Mouse (Mus musculus) monocyte, adult 2 months (primary cell): ENCODE measurements around the gene Il1rn.

ENCODE experiments used
- DNase-seq, 2 experiments: peaks; one replicate each; pipeline ENCODE4 v3.0.0; 2022; ENCODE audit warnings: low spot score in 2 of 2, low read depth in 1 of 2

Gene Il1rn

GRCm38 (mm10) chr2:24336545-24336944 is at the start of gene Il1rn:
TSS of gene Il1rn (plus strand) at chr2:24336853.
- DNase-seq: no peak

GRCm38 (mm10) chr2:24290896-24291295 is 45.8 kb upstream of the Il1rn start, which contains the start of gene Il1f10:
TSS of gene Il1f10 (plus strand) at chr2:24291196.
- DNase-seq: no peak

- DNase-seq: no peak
Observed at GRCm38 (mm10) chr2:24294616-24295015, 42.0 kb upstream of the Il1rn start.

GRCm38 (mm10) chr2:24296837-24297236 is 39.8 kb upstream of the Il1rn start:
- no peak for DNase-seq

- peak in 1 of 2 experiments; percentile 20 for DNase-seq
Observed at GRCm38 (mm10) chr2:24311302-24312001, 25.2 kb upstream of the Il1rn start.

GRCm38 (mm10) chr2:24316919-24317318 is 19.7 kb upstream of the Il1rn start:
- no peak for DNase-seq

- DNase-seq: no peak
Observed at GRCm38 (mm10) chr2:24317919-24318598, 18.6 kb upstream of the Il1rn start.

GRCm38 (mm10) chr2:24335333-24335732 is 1.3 kb upstream of the Il1rn start:
- no peak for DNase-seq

- no peak for DNase-seq
Observed at GRCm38 (mm10) chr2:24341395-24341885, 4.8 kb downstream of the Il1rn start.

- DNase-seq: no peak
Observed at GRCm38 (mm10) chr2:24344619-24345018, 8.0 kb downstream of the Il1rn start.

GRCm38 (mm10) chr2:24345056-24345455 is 8.4 kb downstream of the Il1rn start:
- peak; percentile 34 to 43 for DNase-seq

GRCm38 (mm10) chr2:24347926-24348325 is 11.3 kb downstream of the Il1rn start:
- DNase-seq: no peak

GRCm38 (mm10) chr2:24351159-24351558 is 14.5 kb downstream of the Il1rn start:
- DNase-seq: no peak

GRCm38 (mm10) chr2:24353042-24353441 is 16.4 kb downstream of the Il1rn start:
- DNase-seq: no peak

- no peak for DNase-seq
Observed at GRCm38 (mm10) chr2:24357642-24358041, 21.0 kb downstream of the Il1rn start.

- no peak for DNase-seq
Observed at GRCm38 (mm10) chr2:24359347-24359746, 22.7 kb downstream of the Il1rn start.

GRCm38 (mm10) chr2:24363818-24364217 is 27.2 kb downstream of the Il1rn start:
- DNase-seq: no peak

GRCm38 (mm10) chr2:24366214-24366975 is 29.7 kb downstream of the Il1rn start:
- DNase-seq: no peak

- DNase-seq: peak in 1 of 2 experiments; percentile 45
Observed at GRCm38 (mm10) chr2:24367030-24367894, 30.6 kb downstream of the Il1rn start, which contains the start of gene Psd4. TSS of gene Psd4 (plus strand) at chr2:24367580.

GRCm38 (mm10) chr2:24367895-24368261 is 31.2 kb downstream of the Il1rn start:
- no peak for DNase-seq
